Mouse (Mus musculus) kidney, adult 2 months (tissue): ENCODE measurements around the gene Birc2. TPM values are rescaled to one million over a fixed set of nuclear protein-coding genes. Genes with fewer than 3 reads are reported as not detected.
"Not testable (repeated sequence)": the region's sequence is repeated elsewhere in the genome, so short reads cannot be mapped to it uniquely, and the experiment has no call there.

Experiments used
- DNase-seq: peaks from one replicate; pipeline ENCODE4 v3.0.0; 2021
- H3K27ac ChIP-seq: fragments of 200-500 bp; 2 replicates; pipeline ENCODE4 v1.5.1; 2012; ENCODE audit warnings: low read depth, low read length, control low read depth, inconsistent platforms; ENCODE audit not compliant: insufficient read depth
- H3K27me3 ChIP-seq: fragments of 200-500 bp; replicated peaks from 2 replicates; pipeline ENCODE4 v1.6.1; 2012; ENCODE audit warnings: mild to moderate bottlenecking, moderate library complexity, low read length, inconsistent platforms; ENCODE audit not compliant: control insufficient read depth, insufficient read depth
- H3K36me3 ChIP-seq: fragments of 200-500 bp; 2 replicates; pipeline ENCODE4 v1.6.1; 2012; ENCODE audit warnings: mild to moderate bottlenecking, moderate library complexity, low read length, inconsistent platforms; ENCODE audit not compliant: control insufficient read depth, insufficient read depth
- H3K4me1 ChIP-seq: fragments of 200-500 bp; 2 replicates; pipeline ENCODE4 v1.6.1; 2011; ENCODE audit warnings: low read length; ENCODE audit not compliant: control insufficient read depth, insufficient read depth
- H3K4me3 ChIP-seq: fragments of 200-500 bp; 2 replicates; pipeline ENCODE4 v1.5.1; 2011; ENCODE audit warnings: mild to moderate bottlenecking, low read depth, low read length, control low read depth; ENCODE audit not compliant: insufficient read depth
- CTCF ChIP-seq: fragments of 200-500 bp; conservative IDR thresholded peaks from 2 replicates; pipeline ENCODE4 v1.5.1; 2011; ENCODE audit warnings: low read depth, mild to moderate bottlenecking, control low read depth, low read length, moderate library complexity, mixed read lengths; ENCODE audit not compliant: insufficient read depth, insufficient read length
- POLR2A ChIP-seq: fragments of 200-500 bp; IDR thresholded peaks from one replicate; pipeline ENCODE4 v1.6.1; 2011; ENCODE audit warnings: low read depth, low read length, control low read depth
- WGBS: fragments of 180-500 bp; shearing (Covaris S2); methylation state at CpG from one replicate; pipeline ENCODE4 v1.1.7; 2018; 5-methylcytosine and 5-hydroxymethylcytosine counted together
- polyA plus RNA-seq: library from polyadenylated mRNA; depleted of rRNA; stranded (reverse); fragments of >200 nt; gene quantifications from 2 replicates; pipeline ENCODE4 v1.2.3, GENCODE M21; 2012

Birc2 gene
- polyA plus RNA-seq, 1 experiment, result 12.2 TPM

- no peaks in the 10 kb centered on the region for H3K36me3 ChIP-seq
- no peaks in the 10 kb centered on the region; the same call in 1 of the 2 replicates for H3K4me1 ChIP-seq
- peak; percentile 21 for DNase-seq
- H3K27me3 ChIP-seq, result no peaks in the 10 kb centered on the region
- 52% methylated on average over 4 of the region's 4 CpGs for WGBS
- H3K4me3 ChIP-seq, result peak overlapping the region; percentile 87; the same call in 1 of the 2 replicates
- TF ChIP-seq POLR2A, result no peak
- TF ChIP-seq CTCF, result no peak
- H3K27ac ChIP-seq, result peak overlapping the region; percentile 58
Observed at GRCm38 (mm10) chr9:7871316-7872043, 34.6 kb upstream of the Birc2 start.

DNA sequence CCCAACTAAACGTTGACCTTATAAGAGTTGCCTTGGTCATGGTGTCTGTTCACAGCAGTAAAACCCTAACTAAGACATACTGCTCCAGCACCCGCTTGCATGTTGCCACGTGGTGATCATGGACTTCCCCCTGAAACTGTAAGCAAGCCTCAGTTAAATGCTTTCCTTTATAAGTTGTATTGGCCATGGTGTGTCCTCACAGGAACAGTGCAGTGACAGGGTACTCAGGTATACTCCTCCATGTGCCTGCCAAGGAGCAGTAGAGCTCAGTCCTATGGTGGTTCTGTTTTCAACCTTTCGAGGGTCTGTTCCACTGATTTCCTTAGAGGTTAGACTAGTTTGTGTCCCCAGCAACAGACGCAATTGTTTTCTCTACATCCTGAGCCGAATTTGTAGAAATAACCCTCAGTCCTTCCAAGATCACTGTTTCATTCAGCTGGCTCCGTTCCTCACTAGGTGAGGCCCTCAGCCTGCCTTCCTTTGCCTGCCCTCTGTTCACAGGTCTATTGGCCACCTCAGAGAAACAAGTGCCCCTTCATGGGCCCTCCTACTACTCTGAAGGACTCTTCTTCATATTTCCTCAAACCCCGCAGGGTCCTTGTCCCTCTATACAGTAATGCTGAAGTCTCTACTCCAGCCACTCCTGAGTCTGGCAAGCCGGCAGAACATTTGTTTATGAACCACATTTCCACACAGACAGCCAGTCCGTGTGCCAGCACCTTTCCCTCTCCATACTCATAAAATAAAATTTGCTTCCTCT is 33.9 kb upstream of the Birc2 start:
- no peaks in the 10 kb centered on the region for H3K27me3 ChIP-seq
- no peak for DNase-seq
- TF ChIP-seq POLR2A (no peak), CTCF (no peak)
- H3K27ac ChIP-seq, result peak overlapping the region; percentile 28; the same call in 1 of the 2 replicates
- H3K4me1 ChIP-seq, result no peaks in the 10 kb centered on the region; the same call in 1 of the 2 replicates
- H3K4me3 ChIP-seq, result no peak overlapping the region
- WGBS, result 81% methylated on average over 10 of the region's 10 CpGs
- H3K36me3 ChIP-seq, result no peaks in the 10 kb centered on the region

- 96% methylated on average over 4 of the region's 4 CpGs for WGBS
- no peak overlapping the region for H3K27ac ChIP-seq
Observed at GRCm38 (mm10) chr9:7868838-7869491, 32.1 kb upstream of the Birc2 start.

DNA sequence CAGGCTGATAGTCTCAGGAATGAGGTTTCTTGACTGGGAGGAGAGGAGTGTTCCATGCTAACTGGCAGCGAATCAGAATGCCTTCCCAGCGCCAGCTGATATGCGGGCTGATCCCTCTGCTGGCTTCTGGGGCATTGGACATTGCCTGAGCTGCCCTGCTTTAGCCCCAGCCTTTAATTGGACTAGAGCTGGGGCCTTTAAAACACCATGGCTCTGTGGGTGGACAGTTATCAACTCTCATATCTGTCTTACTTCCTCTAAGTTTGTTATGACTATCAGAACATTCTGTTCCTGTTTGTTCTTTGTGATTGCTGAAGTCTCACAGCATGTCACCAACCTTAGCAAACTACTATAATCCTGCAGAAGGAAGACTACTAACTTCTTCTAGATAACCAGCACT is 31.1 kb upstream of the Birc2 start:
- no peak for TF ChIP-seq POLR2A
- no peak for TF ChIP-seq CTCF
- H3K27me3 ChIP-seq, result no peaks in the 10 kb centered on the region
- no peak for DNase-seq
- no peak overlapping the region for H3K4me3 ChIP-seq
- no peak overlapping the region for H3K27ac ChIP-seq
- H3K4me1 ChIP-seq, result no peaks in the 10 kb centered on the region; the same call in 1 of the 2 replicates
- WGBS, result 90% methylated on average over 3 of the region's 3 CpGs
- no peaks in the 10 kb centered on the region for H3K36me3 ChIP-seq

More at GRCm38 (mm10) chr9:7868838-7869491, 32.1 kb upstream of the Birc2 start:
- TF ChIP-seq POLR2A, result no peak
- TF ChIP-seq CTCF, result no peak
- Histone ChIP-seq H3K4me3 (no peak overlapping the region), H3K36me3 (no peaks in the 10 kb centered on the region), H3K4me1 (no peaks in the 10 kb centered on the region; the same call in 1 of the 2 replicates), H3K27me3 (no peaks in the 10 kb centered on the region)
- no peak for DNase-seq

- not testable (repeated sequence) for H3K4me1 ChIP-seq, H3K27ac ChIP-seq, DNase-seq, H3K27me3 ChIP-seq, H3K36me3 ChIP-seq, H3K4me3 ChIP-seq
- 91% methylated on average over 2 of the region's 2 CpGs for WGBS
Observed at GRCm38 (mm10) chr9:7866981-7867380, 30.1 kb upstream of the Birc2 start.

DNA sequence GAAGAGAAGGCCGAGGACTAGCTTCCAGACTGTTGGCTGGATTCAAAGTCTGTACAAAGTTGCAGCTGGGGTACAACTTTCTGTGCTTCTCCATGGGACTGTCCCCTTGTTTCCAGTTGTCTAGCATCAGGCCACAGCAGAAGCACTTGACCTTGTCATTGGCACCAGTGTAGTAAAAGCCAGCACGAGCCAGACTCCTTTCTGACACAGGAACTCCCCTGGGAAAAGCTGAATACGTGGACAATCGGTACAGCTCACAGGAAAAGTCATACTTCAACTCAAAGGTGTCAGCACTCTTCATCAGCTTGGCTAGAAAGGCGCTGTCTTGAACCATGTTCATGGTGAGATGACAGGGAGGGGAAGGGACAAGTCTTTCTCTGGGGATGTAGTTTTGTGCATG is 24.1 kb upstream of the Birc2 start:
- Histone ChIP-seq H3K4me3 (no peak overlapping the region), H3K27me3 (no peaks in the 10 kb centered on the region), H3K36me3 (no peaks in the 10 kb centered on the region), H3K4me1 (no peaks in the 10 kb centered on the region), H3K27ac (no peak overlapping the region)
- no peak for TF ChIP-seq CTCF
- DNase-seq, result no peak
- WGBS, result 77% methylated on average over 5 of the region's 5 CpGs

- Histone ChIP-seq H3K27ac (no peak overlapping the region), H3K36me3 (no peaks in the 10 kb centered on the region), H3K4me3 (no peak overlapping the region), H3K27me3 (no peaks in the 10 kb centered on the region), H3K4me1 (no peaks in the 10 kb centered on the region)
- DNase-seq, result no peak
- TF ChIP-seq POLR2A, result no peak
- TF ChIP-seq CTCF, result no peak
- WGBS, result 58% methylated on average over 3 of the region's 3 CpGs
Observed at GRCm38 (mm10) chr9:7855912-7856311, 19.0 kb upstream of the Birc2 start.
